Mouse (Mus musculus) left cerebral cortex, postnatal 10 days (tissue): ENCODE results near the gene Tspan3. TPM values are rescaled to one million over a fixed set of nuclear protein-coding genes. Genes with fewer than 3 reads are reported as not detected.

Experiments used
- DNase-seq, 2 experiments: peaks; one replicate each; pipeline ENCODE4 v3.0.0; 2021 to 2022; ENCODE audit warnings: low spot score in 2 of 2, mixed read lengths in 1 of 2; ENCODE audit errors: extremely low spot score in 1 of 2
- intact Hi-C: fragments of 180-260 bp; cut with DNase I; formaldehyde crosslinking; loops from one replicate; pipeline ENCODE4 v1.15.1; 2025
- total RNA-seq, 2 experiments: library from RNA; stranded (reverse); gene quantifications; 2 replicates each; pipeline ENCODE4 v1.2.3; 2021

Tspan3 gene
- total RNA-seq, 2 experiments from 2014 or later: 364 to 371 TPM

DNA sequence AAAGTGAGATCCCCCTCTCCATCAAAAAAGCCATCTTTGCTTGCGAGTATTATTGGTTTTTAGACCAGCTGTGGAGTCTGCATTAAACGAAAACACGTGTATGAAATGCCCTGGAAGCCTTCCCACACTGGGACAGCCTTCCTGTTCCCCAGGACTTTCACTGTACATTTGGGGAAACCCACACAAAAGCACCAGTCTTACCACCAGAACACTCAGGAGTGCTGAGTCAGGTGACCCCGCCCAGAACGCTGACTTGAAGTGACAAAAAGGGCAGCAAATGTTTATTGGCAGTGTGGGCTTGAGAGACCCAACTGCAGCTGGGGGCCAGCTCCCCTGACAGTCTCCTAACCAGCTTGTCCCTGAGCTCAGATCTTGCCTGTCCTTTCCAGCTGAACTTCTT, 884 bp upstream of the Tspan3 start:
- DNase-seq: no peak
- intact Hi-C loops: no loop called here

DNA sequence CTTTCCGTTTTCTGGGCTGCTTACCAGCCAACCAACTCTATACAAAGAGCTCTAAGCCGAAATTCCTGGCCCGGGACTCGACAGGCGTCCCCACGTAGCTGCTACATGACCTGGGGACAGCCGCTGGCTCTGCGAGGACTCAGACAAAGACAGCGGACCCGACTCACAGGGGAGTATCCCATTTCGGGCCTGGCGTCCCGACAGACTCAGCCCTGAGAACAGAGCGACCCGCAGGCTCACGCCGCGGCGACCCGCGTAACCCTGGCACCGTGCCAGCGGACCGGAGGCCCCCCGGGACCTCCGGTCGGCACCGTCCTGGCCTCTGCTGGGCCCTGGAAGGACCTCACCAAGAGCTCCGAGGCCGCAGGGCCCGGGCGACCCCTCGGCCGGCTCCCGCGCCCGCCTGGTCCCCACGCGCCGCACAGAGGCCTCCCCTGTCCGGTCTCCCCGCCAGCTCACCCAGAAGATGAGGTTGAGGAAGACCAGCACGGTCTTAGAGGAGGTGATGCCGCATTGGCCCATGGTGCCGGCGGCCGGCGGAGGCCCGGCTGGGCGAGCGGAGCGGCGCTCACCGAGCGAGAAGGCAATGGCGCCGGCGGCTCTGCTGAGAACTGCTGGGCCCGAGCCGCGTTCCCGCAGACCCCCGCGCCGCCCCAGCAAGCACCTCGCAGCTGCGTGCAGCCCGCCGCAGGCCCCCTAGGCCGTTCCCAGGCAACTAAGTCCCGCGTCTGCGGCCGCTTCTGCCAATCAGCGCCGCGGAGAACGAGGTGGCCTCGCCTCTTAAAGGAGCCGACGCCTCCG, 4.7 kb downstream of the Tspan3 start:
- intact Hi-C loops: no loop called here
- DNase-seq: peak; percentile 91 to 95

DNA sequence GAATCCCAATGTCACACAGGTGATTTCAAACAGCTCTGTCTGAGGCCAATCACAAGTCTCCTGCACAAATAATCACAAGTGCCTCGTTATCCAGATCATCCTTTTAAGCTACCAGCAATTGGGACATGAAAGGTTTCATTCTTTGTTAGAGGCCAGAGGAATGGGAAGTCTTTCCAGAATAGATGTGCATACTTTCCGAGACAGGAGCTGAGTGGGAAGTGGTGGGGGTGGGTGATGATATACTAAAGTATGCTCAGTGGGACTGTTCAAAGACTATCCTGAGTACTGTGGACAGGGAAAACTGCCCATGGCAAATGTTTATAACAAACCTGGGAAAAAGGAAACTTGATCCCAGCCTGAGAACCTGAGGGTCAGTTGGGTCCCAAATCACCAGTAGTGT, 5.8 kb downstream of the Tspan3 start:
- no peak for DNase-seq
- intact Hi-C loops: no loop called here

DNA sequence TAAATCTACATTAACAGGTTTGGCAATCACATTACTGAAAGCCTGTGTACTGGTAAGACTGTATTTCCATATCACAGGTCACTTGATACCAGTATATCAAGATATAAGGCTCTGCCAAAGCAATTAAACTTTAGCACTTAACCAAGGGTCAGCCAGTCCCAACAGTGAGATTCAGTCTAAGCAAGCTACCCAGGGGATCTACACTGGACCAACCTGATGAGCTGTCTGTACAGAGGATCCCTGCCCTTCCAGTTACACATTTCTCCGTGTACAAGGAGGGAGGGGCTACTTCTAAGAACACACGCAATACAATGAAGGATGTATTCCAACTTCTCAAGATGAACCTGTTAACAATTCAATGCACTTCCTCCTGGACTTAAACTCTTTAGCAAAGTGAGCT, 7.2 kb downstream of the Tspan3 start:
- intact Hi-C loops: no loop called here
- DNase-seq: no peak

- DNase-seq: no peak
- intact Hi-C loops: no loop called here
These were observed 10.7 kb downstream of the Tspan3 start for GRCm38 (mm10) chr9:56154572-56154971.

- intact Hi-C loops: no loop called here
These were observed 12.7 kb downstream of the Tspan3 start for GRCm38 (mm10) chr9:56152482-56153007.

DNA sequence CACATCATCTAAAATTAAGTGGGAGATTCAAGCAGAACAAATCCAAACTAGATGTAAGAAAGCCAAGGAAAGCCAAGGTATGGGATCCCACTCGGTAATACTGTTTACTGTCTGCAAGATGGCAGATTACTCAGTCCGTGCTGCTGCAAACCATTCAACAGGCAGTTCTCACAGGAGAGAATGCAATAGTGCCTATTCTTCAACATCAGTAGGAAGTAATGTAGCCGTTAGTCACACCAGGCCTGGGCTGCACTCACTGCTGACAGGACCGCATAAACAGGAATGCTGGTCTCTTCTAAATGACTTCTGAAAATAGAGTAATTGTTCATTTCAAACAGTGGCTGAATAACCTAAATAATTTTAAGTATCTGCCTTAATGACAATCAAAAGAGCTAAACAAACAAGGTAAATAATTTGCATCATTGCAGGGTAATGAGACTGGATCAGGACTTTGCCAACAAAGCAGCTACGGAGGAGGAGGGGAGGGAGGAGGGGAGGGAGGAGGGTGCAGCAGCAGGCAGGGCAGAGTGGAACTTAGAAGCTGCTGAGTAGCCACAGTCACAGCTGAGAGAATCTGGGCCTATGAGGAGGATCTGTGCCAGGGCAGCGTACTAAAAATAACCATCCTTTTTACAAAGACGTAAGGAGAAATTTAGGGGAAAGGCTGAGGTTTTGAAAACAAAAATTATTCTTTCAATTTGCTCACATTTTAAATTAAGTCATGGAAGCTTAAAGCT, 13.4 kb downstream of the Tspan3 start:
- DNase-seq: peak in 1 of 2 experiments; percentile 43
- intact Hi-C loops: no loop called here

More at GRCm38 (mm10) chr9:56152482-56153007, 12.7 kb downstream of the Tspan3 start:
- no peak for DNase-seq

DNA sequence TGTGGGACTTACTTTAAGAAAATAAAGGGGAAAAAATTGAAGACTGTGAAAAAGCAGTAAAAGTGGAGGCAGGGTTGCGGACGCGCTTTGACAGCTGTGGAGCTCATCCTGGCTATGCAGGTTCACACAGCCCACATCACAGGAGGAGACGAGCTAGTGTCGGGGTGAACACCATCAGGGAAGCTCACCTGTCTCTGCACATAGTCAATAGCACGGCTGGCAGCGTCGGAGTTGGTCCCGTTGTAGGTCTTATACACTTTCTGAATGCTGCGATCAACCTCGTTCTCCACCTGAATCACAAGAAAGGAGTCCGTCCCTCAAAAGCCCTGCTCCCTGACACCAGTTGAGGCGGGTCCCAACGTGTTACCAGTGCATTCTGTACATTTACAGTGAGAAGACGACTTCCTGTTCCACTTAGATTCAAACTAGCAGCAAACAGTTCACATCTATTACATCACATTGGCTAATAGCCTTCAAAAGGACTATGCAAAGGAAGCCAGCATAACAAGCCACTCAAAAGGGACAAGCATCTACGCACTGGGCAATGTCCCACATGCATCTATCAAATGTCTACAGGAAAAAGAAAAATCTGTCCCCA, 18.9 kb downstream of the Tspan3 start:
- intact Hi-C loops: no loop called here
- peak in 1 of 2 experiments; percentile 15 for DNase-seq

- peak in 1 of 2 experiments; percentile 10 for DNase-seq
- intact Hi-C loops: no loop called here
These were observed 20.8 kb downstream of the Tspan3 start for GRCm38 (mm10) chr9:56144366-56145003.

- DNase-seq: peak in 1 of 2 experiments; percentile 22
- intact Hi-C loops: no loop called here
These were observed 23.5 kb downstream of the Tspan3 start for GRCm38 (mm10) chr9:56141776-56142175.

- intact Hi-C loops: no loop called here
These were observed 29.6 kb downstream of the Tspan3 start for GRCm38 (mm10) chr9:56135590-56136197.

GRCm38 (mm10) chr9:56134614-56135013, 30.7 kb downstream of the Tspan3 start:
- intact Hi-C loops: no loop called here
- peak in 1 of 2 experiments; percentile 30 for DNase-seq

More at GRCm38 (mm10) chr9:56135590-56136197, 29.6 kb downstream of the Tspan3 start:
- no peak for DNase-seq

DNA sequence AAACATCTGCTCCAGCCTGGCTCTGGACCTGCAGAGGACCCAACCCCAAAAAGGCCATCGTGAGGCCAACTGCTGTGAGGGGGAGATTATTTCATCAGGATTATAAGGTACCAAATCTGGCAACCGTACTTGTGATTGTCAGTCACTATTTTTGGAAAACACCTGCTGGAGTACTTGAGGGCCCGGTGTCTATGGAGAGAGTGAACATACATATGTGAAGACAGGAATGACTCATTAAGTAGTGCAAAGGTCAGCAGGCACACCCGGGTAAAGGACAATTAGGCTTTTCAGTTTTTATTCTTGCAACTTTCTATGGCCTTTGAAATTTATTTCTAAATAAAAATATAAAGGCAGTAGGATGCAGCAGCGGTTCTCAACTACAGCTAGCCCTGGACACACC, 31.3 kb downstream of the Tspan3 start:
- intact Hi-C loops: no loop called here
- peak in 1 of 2 experiments; percentile 8 for DNase-seq

- intact Hi-C loops: no loop called here
- DNase-seq: peak in 1 of 2 experiments; percentile 10
These were observed 33.3 kb downstream of the Tspan3 start for GRCm38 (mm10) chr9:56131813-56132525.

- intact Hi-C loops: no loop called here
These were observed 34.7 kb downstream of the Tspan3 start for GRCm38 (mm10) chr9:56130536-56130935.

GRCm38 (mm10) chr9:56129951-56130350, 35.3 kb downstream of the Tspan3 start:
- DNase-seq: peak in 1 of 2 experiments; percentile 30
- intact Hi-C loops: no loop called here

More at GRCm38 (mm10) chr9:56130536-56130935, 34.7 kb downstream of the Tspan3 start:
- peak in 1 of 2 experiments; percentile 15 for DNase-seq

DNA sequence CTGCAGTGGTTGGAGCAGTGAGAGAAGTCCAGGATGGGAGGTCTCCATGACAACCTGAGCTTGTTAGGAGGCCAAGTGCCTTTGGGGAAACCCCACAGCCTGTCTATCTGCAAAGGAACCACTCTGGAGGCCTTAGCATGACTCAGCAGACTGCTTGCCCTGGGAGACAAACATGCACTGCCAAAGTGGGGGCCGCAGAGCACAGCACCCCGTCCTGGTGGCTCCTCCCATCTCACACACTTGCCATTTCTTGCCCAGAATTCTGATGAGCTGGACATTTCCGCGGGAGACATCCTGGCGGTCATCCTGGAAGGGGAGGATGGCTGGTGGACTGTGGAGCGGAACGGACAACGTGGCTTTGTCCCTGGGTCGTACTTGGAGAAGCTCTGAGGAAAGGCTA, 36.9 kb downstream of the Tspan3 start:
- peak in 1 of 2 experiments; percentile 47 for DNase-seq
- intact Hi-C loops: no loop called here
